ENCODE assay signal across 13 mouse cellular contexts in genomic region chr2:83760112-83760511, GRCm38 (mm10). TPM values are rescaled to one million over a fixed set of nuclear protein-coding genes. Genes with fewer than 3 reads are reported as not detected.
DNase-seq lines count a peak whose midpoint lies in the region; ATAC-seq and TF ChIP-seq lines count a peak whose summit lies in the region.
"Had no signal": no experiment of that assay in that cellular context is flagged by ENCODE, and none has a peak within 500 bp of the region (broad histone marks: within the 10 kb centered on the region; RNA-seq: fewer than 3 reads in every experiment).

No protein-coding gene starts in this region.

- H3K4me1 ChIP-seq in heart, embryonic 15.5 days (replicated peaks): peaks cover 16% of the 10 kb centered on the region
- H3K4me1 ChIP-seq in kidney, embryonic 16.5 days (ENCODE audit: insufficient read depth, low read length): peaks cover 18% of the 10 kb centered on the region
- H3K4me1 ChIP-seq in hindbrain, postnatal 0 days (ENCODE audit: insufficient read depth, low read length): no peaks in the 10 kb centered on the region

- H3K27me3 ChIP-seq in heart, embryonic 15.5 days: peaks cover 26% of the 10 kb centered on the region
- no peaks in the 10 kb centered on the region for H3K27me3 ChIP-seq in kidney, embryonic 16.5 days (ENCODE audit: insufficient read depth, low read length)
- H3K27me3 ChIP-seq in hindbrain, postnatal 0 days (ENCODE audit: insufficient read depth, low read length): no peaks in the 10 kb centered on the region
- H3K27me3 ChIP-seq: limb, embryonic 15.5 days had no signal

- no peak for ATAC-seq in heart, embryonic 15.5 days (replicated peaks; ENCODE audit: insufficient number of reproducible peaks, insufficient read depth, low FRiP score, low read depth)
- ATAC-seq in kidney, embryonic 16.5 days (ENCODE audit: low FRiP score, low TSS enrichment): no peak
- ATAC-seq in hindbrain, postnatal 0 days: no peak
- ATAC-seq: liver, postnatal 0 days had no signal

- H3K36me3 ChIP-seq in heart, embryonic 15.5 days: peaks cover 11% of the 10 kb centered on the region
- peaks cover 20% of the 10 kb centered on the region for H3K36me3 ChIP-seq in kidney, embryonic 16.5 days (ENCODE audit: insufficient read depth, low read length)
- no peaks in the 10 kb centered on the region for H3K36me3 ChIP-seq in hindbrain, postnatal 0 days (ENCODE audit: insufficient read depth, low read length)

- no peak for DNase-seq in heart, postnatal 14 days
- DNase-seq in kidney, postnatal 10 days: no peak
- peak; percentile 13 for DNase-seq in 416B (ENCODE audit: low read depth)
- no peak for DNase-seq in hindbrain, postnatal 0 days (ENCODE audit: low spot score)
- no peak for DNase-seq in gastrocnemius, adult 18-20 months (ENCODE audit: low spot score)
- DNase-seq in embryo, embryonic 10.5 days (ENCODE audit: low spot score): no peak
- DNase-seq: gastrocnemius, postnatal 10 days; liver, postnatal 0 days had no signal

- 33% methylated on average over 1 of the region's 1 CpGs for WGBS in heart, embryonic 15.5 days
- 77% methylated on average over 1 of the region's 1 CpGs for WGBS in kidney, embryonic 16.5 days
- WGBS in hindbrain, postnatal 0 days: 61% methylated on average over 1 of the region's 1 CpGs

- peak overlapping the region; percentile 60 for H3K4me2 ChIP-seq in heart, embryonic 15.5 days
- no peak overlapping the region for H3K4me2 ChIP-seq in kidney, embryonic 16.5 days (replicated peaks; ENCODE audit: low read depth, low read length)
- H3K4me2 ChIP-seq in hindbrain, postnatal 0 days (ENCODE audit: low read depth, low read length): no peak overlapping the region
- H3K4me2 ChIP-seq: limb, embryonic 15.5 days had no signal

- no peak overlapping the region for H3K4me3 ChIP-seq in heart, embryonic 15.5 days
- no peak overlapping the region for H3K4me3 ChIP-seq in kidney, embryonic 16.5 days (ENCODE audit: low read length)
- H3K4me3 ChIP-seq in hindbrain, postnatal 0 days (ENCODE audit: low read length): no peak overlapping the region
- H3K4me3 ChIP-seq: erythroblast, embryonic 14.5 days; limb, embryonic 15.5 days had no signal

- peak overlapping the region; percentile 69 for H3K27ac ChIP-seq in heart, embryonic 15.5 days
- peak overlapping the region; percentile 89; the same call in 1 of the 2 replicates for H3K27ac ChIP-seq in kidney, embryonic 16.5 days (ENCODE audit: low read length)
- peak overlapping the region; percentile 72; the same call in 1 of the 2 replicates for H3K27ac ChIP-seq in hindbrain, postnatal 0 days
- H3K27ac ChIP-seq: limb, embryonic 15.5 days had no signal

- intact Hi-C loops in heart, postnatal 14 days (cut with DNase I): no loop called here

- H3K9ac ChIP-seq in heart, embryonic 15.5 days: no peak overlapping the region
- H3K9ac ChIP-seq in kidney, embryonic 16.5 days (replicated peaks; ENCODE audit: low read length): no peak overlapping the region
- no peak overlapping the region for H3K9ac ChIP-seq in hindbrain, postnatal 0 days (replicated peaks; ENCODE audit: low read length)
- H3K9ac ChIP-seq: forebrain, postnatal 0 days; limb, embryonic 15.5 days; liver, postnatal 0 days had no signal

- TF ChIP-seq CTCF in hindbrain, postnatal 0 days (IDR thresholded peaks at IDR 0.05; ENCODE audit: low read depth): no peak

- no peaks in the 10 kb centered on the region for H3K9me3 ChIP-seq in heart, embryonic 15.5 days (replicated peaks)
- H3K9me3 ChIP-seq in kidney, embryonic 16.5 days (ENCODE audit: low read length): no peaks in the 10 kb centered on the region
- no peaks in the 10 kb centered on the region for H3K9me3 ChIP-seq in hindbrain, postnatal 0 days (ENCODE audit: low read length)
- H3K9me3 ChIP-seq: limb, embryonic 15.5 days had no signal

RNA-seq across cellular contexts. Expression of gene Itgav, which starts 35.9 kb away (rescaled TPM):
- polyA plus RNA-seq in heart, embryonic 15.5 days (2015; fragmentation: Nextera tagmentation; extraction: Ambion mirVana): 54.0 and 58.7 TPM in 2 replicates
- total RNA-seq in heart, postnatal 14 days (2021): 10 to 100 TPM; 41.2 to 42.1 TPM
- 77.1 and 88.9 TPM in 2 replicates for polyA plus RNA-seq in kidney, embryonic 16.5 days (2015; fragmentation: Nextera tagmentation; extraction: Ambion mirVana)
- 47.4 and 54.0 TPM in 2 replicates for total RNA-seq in hindbrain, postnatal 0 days (2014; rRNA removed)
- 30.8 and 39.4 TPM in 2 replicates for polyA plus RNA-seq in hindbrain, postnatal 0 days (2015; fragmentation: Nextera tagmentation; extraction: Ambion mirVana)
- 10 to 100 TPM; 36.8 to 50.6 TPM for total RNA-seq in gastrocnemius, adult 18-20 months (2021)

RNA-seq across cellular contexts. Expression of gene Fam171b, which starts 52.3 kb away (rescaled TPM):
- 1.7 and 2.7 TPM in 2 replicates for polyA plus RNA-seq in heart, embryonic 15.5 days (2015; fragmentation: Nextera tagmentation; extraction: Ambion mirVana)
- total RNA-seq in heart, postnatal 14 days (2021): 1 to 10 TPM; 1.6 TPM
- polyA plus RNA-seq in kidney, embryonic 16.5 days (2015; fragmentation: Nextera tagmentation; extraction: Ambion mirVana): 5.4 and 5.9 TPM in 2 replicates
- 70.3 and 75.5 TPM in 2 replicates for total RNA-seq in hindbrain, postnatal 0 days (2014; rRNA removed)
- polyA plus RNA-seq in hindbrain, postnatal 0 days (2015; fragmentation: Nextera tagmentation; extraction: Ambion mirVana): 69.0 and 72.1 TPM in 2 replicates
- total RNA-seq in gastrocnemius, adult 18-20 months (2021): 1 to 10 TPM in 1 of 2 experiments, under 1 TPM in 1; 1.00 to 1.6 TPM
- polyA plus RNA-seq: erythroblast, embryonic 14.5 days had no signal

Comparison
In these comparisons a context has a peak if more than half of its experiments do, and no peak if none do; other contexts are left out.
1. RNA of gene Fam171b, which starts 52.3 kb away (total RNA-seq): 70.3 to 75.5 TPM in hindbrain, postnatal 0 days; 1.00 to 1.6 TPM in gastrocnemius, adult 18-20 months and 1.6 TPM in heart, postnatal 14 days; every median in the first group is over 10 times any median in the second.
2. Peak in every context shown above with its lines, with median percentiles within 50 percentile points of each other: H3K27ac ChIP-seq.